Mouse (Mus musculus) cerebellum, adult 2 months (tissue): Measurements from ENCODE around the gene Ccdc73. TPM values are rescaled to one million over a fixed set of nuclear protein-coding genes. Genes with fewer than 3 reads are reported as not detected.

Experiments used
- DNase-seq, 2 experiments: peaks; one replicate each; pipeline ENCODE4 v3.0.0; 2021
- H3K27ac ChIP-seq: fragments of 200-500 bp; 2 replicates; pipeline ENCODE4 v1.5.1; 2012; ENCODE audit warnings: low read length, control low read depth, inconsistent platforms; ENCODE audit not compliant: insufficient read depth
- H3K27me3 ChIP-seq: fragments of 200-500 bp; 2 replicates; pipeline ENCODE4 v1.6.1; 2012; ENCODE audit warnings: inconsistent platforms, mild to moderate bottlenecking, low read length, moderate library complexity; ENCODE audit not compliant: control insufficient read depth, insufficient read depth
- H3K4me1 ChIP-seq: fragments of 200-500 bp; 2 replicates; pipeline ENCODE4 v1.6.1; 2011; ENCODE audit warnings: low read length; ENCODE audit not compliant: control insufficient read depth, insufficient read depth
- H3K4me3 ChIP-seq: fragments of 200-500 bp; replicated peaks from 2 replicates; pipeline ENCODE3; 2011; ENCODE audit warnings: mild to moderate bottlenecking, low read depth, low read length, control low read depth; ENCODE audit not compliant: insufficient read depth
- CTCF ChIP-seq: fragments of 200-500 bp; IDR thresholded peaks from 2 replicates; pipeline ENCODE4 v1.5.1; 2011; ENCODE audit warnings: low read depth, mild to moderate bottlenecking, control low read depth, low read length, moderate library complexity, borderline replicate concordance; ENCODE audit not compliant: insufficient read depth
- POLR2A ChIP-seq: fragments of 200-500 bp; IDR thresholded peaks from 2 replicates; pipeline ENCODE4 v1.6.1; 2011; ENCODE audit warnings: low read length, control low read depth, borderline replicate concordance; ENCODE audit not compliant: insufficient read depth
- WGBS: fragments of 180-500 bp; shearing (Covaris S2); methylation state at CpG from one replicate; pipeline ENCODE4 v1.1.7; 2018; 5-methylcytosine and 5-hydroxymethylcytosine counted together
- polyA plus RNA-seq: library from polyadenylated mRNA; depleted of rRNA; stranded (reverse); fragments of >200 nt; gene quantifications from 2 replicates; pipeline ENCODE4 v1.2.3, GENCODE M21; 2012

The Ccdc73 gene
- polyA plus RNA-seq, 1 experiment, result 5.5 TPM

- no peak for DNase-seq
- no peak overlapping the region for H3K27ac ChIP-seq
- H3K4me1 ChIP-seq, result no peaks in the 10 kb centered on the region
- no peaks in the 10 kb centered on the region for H3K27me3 ChIP-seq
- TF ChIP-seq POLR2A (no peak), CTCF (no peak)
- H3K4me3 ChIP-seq, result no peak overlapping the region
- WGBS, result 83% methylated on average over 1 of the region's 1 CpGs
Observed at GRCm38 (mm10) chr2:104988974-104989373, 121.4 kb downstream of the Ccdc73 start.

- Histone ChIP-seq H3K4me1 (no peaks in the 10 kb centered on the region), H3K4me3 (no peak overlapping the region), H3K27me3 (no peaks in the 10 kb centered on the region), H3K27ac (no peak overlapping the region)
- no peak for TF ChIP-seq CTCF
- TF ChIP-seq POLR2A, result no peak
- WGBS, result 58% methylated on average over 2 of the region's 2 CpGs
- DNase-seq, result no peak
Observed at GRCm38 (mm10) chr2:104994436-104994835, 126.8 kb downstream of the Ccdc73 start.

- Histone ChIP-seq H3K27ac (no peak overlapping the region), H3K4me1 (no peaks in the 10 kb centered on the region), H3K4me3 (no peak overlapping the region), H3K27me3 (no peaks in the 10 kb centered on the region)
- no peak for DNase-seq
- 90% methylated on average over 3 of the region's 3 CpGs for WGBS
- TF ChIP-seq CTCF, result no peak
- TF ChIP-seq POLR2A, result no peak
Observed at GRCm38 (mm10) chr2:104996201-104996600, 128.6 kb downstream of the Ccdc73 start.

- no peaks in the 10 kb centered on the region for H3K4me1 ChIP-seq
- no peak overlapping the region for H3K4me3 ChIP-seq
- H3K27ac ChIP-seq, result no peak overlapping the region
- no peaks in the 10 kb centered on the region for H3K27me3 ChIP-seq
- no peak for TF ChIP-seq POLR2A
- TF ChIP-seq CTCF, result no peak
- DNase-seq, result no peak
Observed at GRCm38 (mm10) chr2:105007236-105007635, 139.6 kb downstream of the Ccdc73 start.

GRCm38 (mm10) chr2:105016192-105016966 lies 148.8 kb downstream of the Ccdc73 start:
- TF ChIP-seq CTCF (no peak), POLR2A (no peak)

GRCm38 (mm10) chr2:105016967-105017287 lies 149.3 kb downstream of the Ccdc73 start, which contains the start of gene Eif3m:
Gene Eif3m, minus strand, starts transcription at chr2:105017080.
- Histone ChIP-seq H3K4me1 (peaks cover 3% of the 10 kb centered on the region; the same call in 1 of the 2 replicates), H3K27ac (peak within 1 kb of the TSS; percentile 26; the same call in 1 of the 2 replicates), H3K4me3 (peak within 1 kb of the TSS; percentile 60), H3K27me3 (no peaks in the 10 kb centered on the region)
- WGBS, result under 1% methylated on average over 25 of the region's 25 CpGs
- TF ChIP-seq POLR2A (peak; percentile 53; the same call in 1 of the 2 replicates), CTCF (no peak)
- DNase-seq, result peak; percentile 92 to 94

More at GRCm38 (mm10) chr2:105016192-105016966, 148.8 kb downstream of the Ccdc73 start:
- under 1% methylated on average over 43 of the region's 43 CpGs for WGBS
- Histone ChIP-seq H3K4me3 (peak overlapping the region; percentile 60), H3K27me3 (no peaks in the 10 kb centered on the region), H3K27ac (no peak overlapping the region), H3K4me1 (peaks cover 3% of the 10 kb centered on the region; the same call in 1 of the 2 replicates)
- DNase-seq, result no peak

GRCm38 (mm10) chr2:105017802-105018201 lies 150.2 kb downstream of the Ccdc73 start:
- Histone ChIP-seq H3K27ac (no peak overlapping the region), H3K4me3 (no peak overlapping the region), H3K4me1 (peaks cover 3% of the 10 kb centered on the region; the same call in 1 of the 2 replicates), H3K27me3 (no peaks in the 10 kb centered on the region)
- TF ChIP-seq CTCF, result no peak
- no peak for TF ChIP-seq POLR2A
- DNase-seq, result no peak
- WGBS, result 87% methylated on average over 3 of the region's 3 CpGs

- TF ChIP-seq CTCF, result no peak
- TF ChIP-seq POLR2A, result no peak
- H3K4me3 ChIP-seq, result no peak overlapping the region
- no peak overlapping the region for H3K27ac ChIP-seq
- H3K4me1 ChIP-seq, result peaks cover 3% of the 10 kb centered on the region; the same call in 1 of the 2 replicates
- no peak for DNase-seq
- H3K27me3 ChIP-seq, result no peaks in the 10 kb centered on the region
- WGBS, result 93% methylated on average over 1 of the region's 1 CpGs
Observed at GRCm38 (mm10) chr2:105019457-105019856, 151.9 kb downstream of the Ccdc73 start.
